Mouse (Mus musculus) thymus, adult 2 months (tissue): ENCODE data around the gene Def8.

Experiments
- CTCF ChIP-seq: fragments of 200-500 bp; IDR thresholded peaks from 2 replicates; pipeline ENCODE4 v1.5.1; 2012; ENCODE audit warnings: mild to moderate bottlenecking, control low read depth, low read length, moderate library complexity, borderline replicate concordance; ENCODE audit not compliant: control insufficient read depth, poor library complexity, insufficient read depth; ENCODE audit errors: extremely low read depth
- POLR2A ChIP-seq: fragments of 200-500 bp; IDR thresholded peaks from 2 replicates; pipeline ENCODE4 v1.6.1; 2012; ENCODE audit warnings: mild to moderate bottlenecking, low read length, control low read depth, moderate library complexity; ENCODE audit not compliant: control insufficient read depth, poor library complexity, insufficient read depth; ENCODE audit errors: extremely low read depth

- TF ChIP-seq CTCF, result no peak
- TF ChIP-seq POLR2A, result no peak
Measured at GRCm38 (mm10) chr8:123426511-123427509, 3.5 kb downstream of the Def8 start.
